Mouse (Mus musculus): ENCODE results near the gene Dennd4c. TPM values are rescaled to one million over a fixed set of nuclear protein-coding genes. Genes with fewer than 3 reads are reported as not detected.
A peak's percentile ranks its signal among the peaks of the same experiment; 100 is the strongest.

Gene Dennd4c
- polyA plus RNA-seq, 1 experiment from 2014 or later = 7.0 TPM

GRCm38 (mm10) chr4:86749361-86749841 lies 1.0 kb downstream of the Dennd4c start:
- H3K9ac ChIP-seq (ENCODE audit: low read length) = peak overlapping the region; percentile 92
- H3K27me3 ChIP-seq (ENCODE audit: control insufficient read depth, insufficient read depth, low read length) = no peaks in the 10 kb centered on the region
- no peaks in the 10 kb centered on the region for H3K9me3 ChIP-seq (ENCODE audit: control insufficient read depth, low read length)
- DNase-seq (ENCODE audit: low spot score) (no peak), ATAC-seq (ENCODE audit: insufficient number of reproducible peaks, low FRiP score, low TSS enrichment, low read depth) (no peak)
- no peaks in the 10 kb centered on the region; the same call in 1 of the 2 replicates for H3K4me1 ChIP-seq (ENCODE audit: control insufficient read depth, insufficient read depth, low read length)
- no peak overlapping the region for H3K27ac ChIP-seq (replicated peaks; ENCODE audit: low read depth, low read length)
- H3K4me3 ChIP-seq (ENCODE audit: low read depth, low read length) = peak overlapping the region; percentile 94
- H3K36me3 ChIP-seq (ENCODE audit: control insufficient read depth, insufficient read depth, low read length) = no peaks in the 10 kb centered on the region
- 2% methylated on average over 13 of the region's 13 CpGs for WGBS
- peak overlapping the region; percentile 94 for H3K4me2 ChIP-seq (ENCODE audit: low read depth, severe bottlenecking)

GRCm38 (mm10) chr4:86750346-86750945 lies 2.1 kb downstream of the Dennd4c start:
- Histone ChIP-seq H3K36me3 (ENCODE audit: control insufficient read depth, insufficient read depth, low read length) (no peaks in the 10 kb centered on the region), H3K27ac (replicated peaks; ENCODE audit: low read depth, low read length) (no peak overlapping the region), H3K4me1 (ENCODE audit: control insufficient read depth, insufficient read depth, low read length) (no peaks in the 10 kb centered on the region; the same call in 1 of the 2 replicates), H3K9me3 (ENCODE audit: control insufficient read depth, low read length) (no peaks in the 10 kb centered on the region), H3K9ac (ENCODE audit: low read length) (no peak overlapping the region), H3K27me3 (ENCODE audit: control insufficient read depth, insufficient read depth, low read length) (no peaks in the 10 kb centered on the region), H3K4me2 (ENCODE audit: low read depth, severe bottlenecking) (no peak overlapping the region), H3K4me3 (ENCODE audit: low read depth, low read length) (no peak overlapping the region)
- no peak for DNase-seq (ENCODE audit: low spot score)
- no peak for ATAC-seq (ENCODE audit: insufficient number of reproducible peaks, low FRiP score, low TSS enrichment, low read depth)
- 83% methylated on average over 10 of the region's 10 CpGs for WGBS

GRCm38 (mm10) chr4:86764307-86764706 lies 16.0 kb downstream of the Dennd4c start:
- no peak overlapping the region for H3K27ac ChIP-seq (replicated peaks; ENCODE audit: low read depth, low read length)
- no peak overlapping the region for H3K4me2 ChIP-seq (ENCODE audit: low read depth, severe bottlenecking)
- H3K27me3 ChIP-seq (ENCODE audit: control insufficient read depth, insufficient read depth, low read length) = no peaks in the 10 kb centered on the region
- no peaks in the 10 kb centered on the region for H3K9me3 ChIP-seq (ENCODE audit: control insufficient read depth, low read length)
- H3K4me1 ChIP-seq (ENCODE audit: control insufficient read depth, insufficient read depth, low read length) = no peaks in the 10 kb centered on the region
- no peak for ATAC-seq (ENCODE audit: insufficient number of reproducible peaks, low FRiP score, low TSS enrichment, low read depth)
- H3K9ac ChIP-seq (ENCODE audit: low read length) = no peak overlapping the region
- H3K36me3 ChIP-seq (ENCODE audit: control insufficient read depth, insufficient read depth, low read length) = no peaks in the 10 kb centered on the region
- DNase-seq (ENCODE audit: low spot score) = no peak
- no peak overlapping the region for H3K4me3 ChIP-seq (ENCODE audit: low read depth, low read length)

- Histone ChIP-seq H3K27me3 (ENCODE audit: control insufficient read depth, insufficient read depth, low read length) (no peaks in the 10 kb centered on the region), H3K4me3 (ENCODE audit: low read depth, low read length) (no peak overlapping the region), H3K9ac (ENCODE audit: low read length) (no peak overlapping the region), H3K9me3 (ENCODE audit: control insufficient read depth, low read length) (no peaks in the 10 kb centered on the region), H3K4me1 (ENCODE audit: control insufficient read depth, insufficient read depth, low read length) (no peaks in the 10 kb centered on the region), H3K4me2 (ENCODE audit: low read depth, severe bottlenecking) (no peak overlapping the region), H3K36me3 (ENCODE audit: control insufficient read depth, insufficient read depth, low read length) (peaks cover 3% of the 10 kb centered on the region; the same call in 1 of the 2 replicates), H3K27ac (replicated peaks; ENCODE audit: low read depth, low read length) (no peak overlapping the region)
- DNase-seq (ENCODE audit: low spot score) = no peak
- ATAC-seq (ENCODE audit: insufficient number of reproducible peaks, low FRiP score, low TSS enrichment, low read depth) = no peak
- 95% methylated on average over 9 of the region's 9 CpGs for WGBS
Observed at GRCm38 (mm10) chr4:86777587-86777986, 29.2 kb downstream of the Dennd4c start.

GRCm38 (mm10) chr4:86810604-86811003 lies 62.2 kb downstream of the Dennd4c start:
- Histone ChIP-seq H3K9me3 (ENCODE audit: control insufficient read depth, low read length) (no peaks in the 10 kb centered on the region), H3K4me1 (ENCODE audit: control insufficient read depth, insufficient read depth, low read length) (no peaks in the 10 kb centered on the region), H3K36me3 (ENCODE audit: control insufficient read depth, insufficient read depth, low read length) (no peaks in the 10 kb centered on the region; the same call in 1 of the 2 replicates), H3K27ac (replicated peaks; ENCODE audit: low read depth, low read length) (no peak overlapping the region), H3K27me3 (ENCODE audit: control insufficient read depth, insufficient read depth, low read length) (no peaks in the 10 kb centered on the region), H3K9ac (ENCODE audit: low read length) (no peak overlapping the region), H3K4me2 (ENCODE audit: low read depth, severe bottlenecking) (no peak overlapping the region), H3K4me3 (ENCODE audit: low read depth, low read length) (no peak overlapping the region)
- WGBS = 59% methylated on average over 2 of the region's 2 CpGs
- DNase-seq (ENCODE audit: low spot score) = no peak
- ATAC-seq (ENCODE audit: insufficient number of reproducible peaks, low FRiP score, low TSS enrichment, low read depth) = no peak

- WGBS = 93% methylated on average over 3 of the region's 3 CpGs
- H3K27me3 ChIP-seq (ENCODE audit: control insufficient read depth, insufficient read depth, low read length) = no peaks in the 10 kb centered on the region
- ATAC-seq (ENCODE audit: insufficient number of reproducible peaks, low FRiP score, low TSS enrichment, low read depth) = no peak
Observed at GRCm38 (mm10) chr4:86814850-86815249, 66.5 kb downstream of the Dennd4c start.

GRCm38 (mm10) chr4:86823169-86823568 lies 74.8 kb downstream of the Dennd4c start:
- peak; percentile 74 for DNase-seq (ENCODE audit: low spot score)
- no peak for ATAC-seq (ENCODE audit: insufficient number of reproducible peaks, low FRiP score, low TSS enrichment, low read depth)
- Histone ChIP-seq H3K36me3 (ENCODE audit: control insufficient read depth, insufficient read depth, low read length) (peaks cover 7% of the 10 kb centered on the region), H3K27me3 (ENCODE audit: control insufficient read depth, insufficient read depth, low read length) (no peaks in the 10 kb centered on the region), H3K4me2 (ENCODE audit: low read depth, severe bottlenecking) (no peak overlapping the region), H3K9me3 (ENCODE audit: control insufficient read depth, low read length) (no peaks in the 10 kb centered on the region), H3K9ac (ENCODE audit: low read length) (no peak overlapping the region), H3K4me1 (ENCODE audit: control insufficient read depth, insufficient read depth, low read length) (no peaks in the 10 kb centered on the region), H3K4me3 (ENCODE audit: low read depth, low read length) (no peak overlapping the region), H3K27ac (replicated peaks; ENCODE audit: low read depth, low read length) (no peak overlapping the region)
- 85% methylated on average over 2 of the region's 2 CpGs for WGBS

More at GRCm38 (mm10) chr4:86814850-86815249, 66.5 kb downstream of the Dennd4c start:
- Histone ChIP-seq H3K36me3 (ENCODE audit: control insufficient read depth, insufficient read depth, low read length) (no peaks in the 10 kb centered on the region; the same call in 1 of the 2 replicates), H3K9ac (ENCODE audit: low read length) (no peak overlapping the region), H3K9me3 (ENCODE audit: control insufficient read depth, low read length) (no peaks in the 10 kb centered on the region), H3K4me3 (ENCODE audit: low read depth, low read length) (no peak overlapping the region), H3K4me2 (ENCODE audit: low read depth, severe bottlenecking) (no peak overlapping the region), H3K4me1 (ENCODE audit: control insufficient read depth, insufficient read depth, low read length) (no peaks in the 10 kb centered on the region), H3K27ac (replicated peaks; ENCODE audit: low read depth, low read length) (no peak overlapping the region)
- no peak for DNase-seq (ENCODE audit: low spot score)

- Histone ChIP-seq H3K36me3 (ENCODE audit: control insufficient read depth, insufficient read depth, low read length) (peaks cover 10% of the 10 kb centered on the region), H3K9me3 (ENCODE audit: control insufficient read depth, low read length) (no peaks in the 10 kb centered on the region), H3K27me3 (ENCODE audit: control insufficient read depth, insufficient read depth, low read length) (no peaks in the 10 kb centered on the region), H3K4me2 (ENCODE audit: low read depth, severe bottlenecking) (no peak overlapping the region), H3K4me1 (ENCODE audit: control insufficient read depth, insufficient read depth, low read length) (no peaks in the 10 kb centered on the region), H3K9ac (ENCODE audit: low read length) (no peak overlapping the region), H3K27ac (replicated peaks; ENCODE audit: low read depth, low read length) (no peak overlapping the region), H3K4me3 (ENCODE audit: low read depth, low read length) (no peak overlapping the region)
- 95% methylated on average over 7 of the region's 7 CpGs for WGBS
- DNase-seq (ENCODE audit: low spot score) (no peak), ATAC-seq (ENCODE audit: insufficient number of reproducible peaks, low FRiP score, low TSS enrichment, low read depth) (no peak)
Observed at GRCm38 (mm10) chr4:86825143-86825542, 76.8 kb downstream of the Dennd4c start.

- no peak for ATAC-seq (ENCODE audit: insufficient number of reproducible peaks, low FRiP score, low TSS enrichment, low read depth)
- peaks cover 3% of the 10 kb centered on the region; the same call in 1 of the 2 replicates for H3K36me3 ChIP-seq (ENCODE audit: control insufficient read depth, insufficient read depth, low read length)
Observed at GRCm38 (mm10) chr4:86831896-86832295, 83.5 kb downstream of the Dennd4c start.

More at GRCm38 (mm10) chr4:86831896-86832295, 83.5 kb downstream of the Dennd4c start:
- DNase-seq (ENCODE audit: low spot score) = no peak
- Histone ChIP-seq H3K9ac (ENCODE audit: low read length) (no peak overlapping the region), H3K27me3 (ENCODE audit: control insufficient read depth, insufficient read depth, low read length) (no peaks in the 10 kb centered on the region), H3K4me2 (ENCODE audit: low read depth, severe bottlenecking) (no peak overlapping the region), H3K4me1 (ENCODE audit: control insufficient read depth, insufficient read depth, low read length) (no peaks in the 10 kb centered on the region), H3K4me3 (ENCODE audit: low read depth, low read length) (no peak overlapping the region), H3K9me3 (ENCODE audit: control insufficient read depth, low read length) (no peaks in the 10 kb centered on the region), H3K27ac (replicated peaks; ENCODE audit: low read depth, low read length) (no peak overlapping the region)
- WGBS = 91% methylated on average over 2 of the region's 2 CpGs

All from limb, embryonic 11.5 days (tissue).